Mouse (Mus musculus) T-helper 17 cell (primary cell): ENCODE measurements at regions not wholly inside any gene's neighbourhood (a gene's known extent, or its start where the extent isn't known, plus 50 kb on each side); places are given as distances from the start of the nearest gene placed in this dataset.

Source experiments
- in situ Hi-C, 2 experiments: fragments of 300-600 bp; cut with MboI, MseI; formaldehyde crosslinking; loops; 1 replicate in 1 of 2; 2 replicates in 1 of 2; pipeline ENCODE4 v1.15.1; 2025; ENCODE audit warnings: high pct_unique_total_duplicates in 2 of 2

DNA sequence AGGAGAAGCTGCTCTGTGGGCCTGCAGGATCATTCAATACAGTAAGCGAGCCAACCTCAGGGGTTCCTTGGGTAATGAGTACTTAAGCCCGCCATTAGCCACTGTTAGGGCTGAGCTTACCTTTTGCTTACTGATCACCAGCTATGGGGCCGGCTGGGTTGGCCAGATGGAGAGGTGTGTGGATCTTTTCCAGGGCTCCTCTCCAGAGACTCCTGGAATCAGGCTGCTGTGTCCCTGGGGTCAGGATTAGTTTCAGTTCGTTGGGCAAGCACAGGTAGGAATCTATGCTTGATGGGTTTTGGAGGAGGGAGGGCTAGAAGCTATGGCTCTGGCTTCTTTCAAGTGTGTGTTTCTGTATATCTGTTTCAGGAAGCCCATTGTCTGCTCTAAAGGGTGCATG is 175.7 kb upstream of the Gjb5 start:
- in situ Hi-C loops: no loop called here

DNA sequence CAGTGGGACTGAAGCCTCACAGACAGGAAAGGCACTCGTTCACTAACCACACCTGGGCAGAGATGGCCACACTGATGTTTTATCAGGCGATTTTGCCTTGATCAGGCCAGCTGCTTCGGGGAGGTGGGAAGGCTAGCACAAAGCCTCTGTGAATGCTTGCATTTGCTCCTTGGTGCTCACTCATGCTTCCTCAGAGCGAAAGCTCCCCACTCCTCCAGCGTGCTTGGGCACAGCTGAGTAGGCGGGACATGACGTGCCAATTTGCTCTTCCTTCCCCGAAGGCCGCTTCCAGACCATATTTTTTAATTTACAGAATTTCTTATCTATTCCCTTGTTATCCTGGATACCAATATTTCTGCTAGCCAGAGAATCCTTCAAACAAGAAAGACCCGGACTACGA is 172.8 kb upstream of the Gjb5 start:
- in situ Hi-C loops: no loop called here

DNA sequence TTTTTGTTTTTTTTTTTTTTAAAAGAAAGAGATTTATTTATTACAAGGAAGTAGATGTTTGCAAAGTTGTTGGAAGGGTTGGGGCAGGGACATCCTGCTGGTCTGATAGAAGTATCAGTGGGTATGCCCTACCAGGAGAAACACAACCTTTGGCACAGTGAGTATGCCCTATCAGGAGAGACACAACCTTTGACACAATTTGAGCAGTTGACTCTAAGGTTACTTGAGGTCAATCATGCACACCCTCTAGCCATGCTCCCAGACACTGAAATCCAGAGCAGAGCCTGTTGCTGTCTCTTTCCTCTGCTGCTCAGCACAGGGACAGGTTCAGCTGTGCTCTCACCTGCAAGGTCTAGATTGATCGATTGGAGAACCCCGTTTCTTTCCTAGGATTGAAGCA is 164.2 kb upstream of the Gjb5 start:
- in situ Hi-C loops: no loop called here

- in situ Hi-C loops: no loop called here
Observed at GRCm38 (mm10) chr4:127517978-127518377, 160.0 kb upstream of the Gjb5 start.

GRCm38 (mm10) chr4:127517539-127517938 is 159.6 kb upstream of the Gjb5 start:
- in situ Hi-C loops: no loop called here

GRCm38 (mm10) chr4:127509936-127510335 is 152.0 kb upstream of the Gjb5 start:
- in situ Hi-C loops: no loop called here

- in situ Hi-C loops: no loop called here
Observed at GRCm38 (mm10) chr4:127502621-127503020, 144.6 kb upstream of the Gjb5 start.

- in situ Hi-C loops: no loop called here
Observed at GRCm38 (mm10) chr4:127501881-127502280, 143.9 kb upstream of the Gjb5 start.

- in situ Hi-C loops: no loop called here
Observed at GRCm38 (mm10) chr4:127487016-127487780, 129.2 kb upstream of the Gjb5 start.

DNA sequence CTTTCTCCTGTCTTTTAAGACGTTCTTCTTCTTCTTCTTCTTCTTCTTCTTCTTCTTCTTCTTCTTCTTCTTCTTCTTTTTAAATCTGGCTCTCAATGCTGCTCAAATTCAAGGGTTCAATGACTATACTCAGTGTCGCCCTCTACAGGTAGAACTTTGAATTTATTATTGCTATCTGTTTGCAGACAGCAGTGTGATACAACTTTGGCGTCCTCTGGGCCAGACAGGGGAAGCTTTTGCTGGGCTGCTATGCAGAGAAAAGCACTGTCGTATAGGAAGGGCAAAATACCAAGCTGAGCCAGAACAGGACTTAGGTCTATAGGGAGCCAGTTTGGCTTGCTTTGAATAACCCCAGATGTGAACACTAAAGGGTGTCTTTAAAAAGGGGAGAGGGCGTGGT is 127.3 kb upstream of the Gjb5 start:
- in situ Hi-C loops: no loop called here

DNA sequence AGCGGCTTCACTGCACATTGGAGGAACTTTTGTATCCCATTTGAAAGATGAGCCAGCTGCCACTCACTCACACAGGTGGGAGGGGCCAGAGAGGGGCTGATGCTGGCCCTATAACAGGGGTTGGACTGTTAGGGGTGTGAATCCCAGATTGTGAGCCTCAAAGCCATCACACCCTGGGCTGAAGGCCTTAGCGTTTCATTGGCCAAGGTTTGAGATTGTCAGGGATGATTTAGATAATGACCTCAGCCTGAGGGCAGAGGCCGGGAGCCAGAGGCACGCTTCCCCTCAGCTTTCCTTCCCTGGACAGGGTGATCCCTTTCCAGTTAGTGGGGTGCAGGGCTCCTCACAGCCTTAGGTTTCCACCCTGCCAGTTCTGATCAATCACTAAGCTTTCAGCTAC is 124.5 kb upstream of the Gjb5 start:
- in situ Hi-C loops: no loop called here

GRCm38 (mm10) chr4:127480339-127480738 is 122.4 kb upstream of the Gjb5 start:
- in situ Hi-C loops: no loop called here

DNA sequence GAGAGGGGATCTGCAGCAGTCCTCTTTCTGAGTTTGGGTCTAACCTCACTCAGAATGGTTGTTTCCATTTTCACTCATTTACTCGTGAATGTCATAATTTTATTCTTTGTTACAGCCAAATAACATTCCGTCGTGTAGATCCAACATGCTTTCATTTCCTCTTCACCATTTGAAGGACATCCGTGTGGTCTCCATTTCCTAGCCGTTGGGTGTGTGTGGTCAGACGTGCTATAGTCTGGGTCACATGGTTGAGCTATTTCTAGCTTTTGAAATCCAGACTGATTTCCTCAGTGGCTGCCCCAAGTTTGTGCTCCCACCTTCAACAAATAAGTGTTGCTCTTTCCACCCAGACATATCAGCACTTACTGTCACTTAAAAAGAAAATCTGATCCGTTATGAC is 111.9 kb upstream of the Gjb5 start:
- in situ Hi-C loops: no loop called here

- in situ Hi-C loops: no loop called here
Observed at GRCm38 (mm10) chr4:127454511-127455119, 96.6 kb upstream of the Gjb5 start.

DNA sequence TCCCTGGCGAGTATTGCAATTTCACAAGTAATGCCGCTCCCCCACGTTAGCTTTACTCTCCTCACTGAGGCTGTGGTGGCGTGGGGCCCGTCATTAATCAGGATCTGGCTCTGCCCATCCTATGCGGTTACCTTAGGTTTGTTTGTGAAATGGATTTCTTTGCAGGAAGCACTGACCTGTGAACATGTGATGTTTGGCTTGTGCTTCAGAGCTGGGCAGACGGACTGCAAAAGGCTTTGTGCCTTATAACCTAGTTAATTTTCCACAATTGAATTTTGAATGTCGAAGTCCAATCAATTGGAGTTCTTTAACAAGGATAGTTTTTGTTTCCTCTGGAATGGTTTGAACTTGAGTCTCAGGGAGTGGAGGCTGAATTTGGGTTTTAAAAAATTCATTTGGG is 94.1 kb upstream of the Gjb5 start:
- in situ Hi-C loops: no loop called here

- in situ Hi-C loops: no loop called here
Observed at GRCm38 (mm10) chr4:127445300-127445699, 87.3 kb upstream of the Gjb5 start.

- in situ Hi-C loops: no loop called here
Observed at GRCm38 (mm10) chr4:127444056-127444455, 86.1 kb upstream of the Gjb5 start.

GRCm38 (mm10) chr4:127442001-127442400 is 84.0 kb upstream of the Gjb5 start:
- in situ Hi-C loops: no loop called here

DNA sequence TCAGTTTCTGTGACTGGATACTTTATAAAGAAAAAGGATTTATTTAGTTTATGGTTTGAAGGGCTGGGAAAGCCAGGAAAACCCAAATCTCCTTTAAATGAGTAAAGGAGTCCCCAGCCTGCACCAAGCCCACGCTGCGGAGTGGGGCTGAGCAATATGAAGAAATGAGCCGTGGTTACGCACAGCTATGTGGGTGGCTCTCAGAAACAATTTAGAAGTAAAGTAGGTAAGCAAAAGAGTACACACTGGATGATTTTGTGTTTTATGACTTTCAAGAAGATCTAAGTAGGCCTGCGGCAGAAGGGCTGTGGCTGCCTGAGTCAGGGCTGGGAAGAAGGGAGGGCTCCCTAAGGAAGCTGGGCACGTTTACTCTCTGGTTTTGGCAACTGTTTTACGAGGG is 82.6 kb upstream of the Gjb5 start:
- in situ Hi-C loops: no loop called here

DNA sequence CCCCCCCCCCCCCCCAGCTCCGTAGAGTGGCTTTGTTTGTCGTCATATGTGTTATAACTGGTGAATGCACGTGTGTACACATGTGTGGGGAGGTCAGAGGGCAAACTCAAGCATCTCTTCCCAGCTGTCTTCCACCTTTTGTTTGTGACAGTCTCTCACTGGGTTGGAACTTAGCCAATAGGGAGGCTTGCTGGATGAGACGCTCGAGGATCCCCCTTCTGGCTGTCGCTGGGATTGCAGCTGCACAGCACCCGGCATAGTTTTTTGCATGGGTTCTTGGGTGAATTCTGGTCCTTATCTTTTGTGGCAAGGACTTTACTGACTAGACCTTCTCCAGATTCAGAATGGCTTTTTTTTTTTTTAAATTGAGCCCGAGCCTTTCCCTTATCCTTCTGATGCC is 77.1 kb upstream of the Gjb5 start:
- in situ Hi-C loops: no loop called here

- in situ Hi-C loops: no loop called here
Observed at GRCm38 (mm10) chr4:127430237-127430636, 72.3 kb upstream of the Gjb5 start.

- in situ Hi-C loops: no loop called here
Observed at GRCm38 (mm10) chr4:127429748-127430147, 71.8 kb upstream of the Gjb5 start.

DNA sequence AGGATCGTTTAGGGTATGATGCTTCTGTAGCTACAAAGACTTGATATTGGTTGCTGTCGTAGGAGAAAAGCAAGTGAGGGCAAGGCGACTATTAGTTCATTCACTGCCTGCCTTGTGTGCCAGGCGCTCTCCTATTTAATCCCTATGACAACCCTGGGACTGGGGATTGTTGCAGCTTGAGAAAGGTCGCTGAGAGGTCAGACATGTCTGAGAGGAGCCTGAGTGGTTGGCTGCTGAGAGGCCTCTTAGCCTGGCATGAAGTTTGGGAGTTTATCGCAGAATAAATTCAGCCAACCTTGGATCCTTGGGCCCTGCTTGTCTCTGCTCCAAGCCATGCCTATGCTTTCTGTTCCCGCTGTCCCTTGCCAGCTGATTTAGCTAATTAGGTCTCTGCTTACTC is 65.9 kb upstream of the Gjb5 start:
- in situ Hi-C loops: no loop called here
